Mouse (Mus musculus) spleen, postnatal 10 days (tissue): ENCODE results near the gene Nfs1.
"Not testable (repeated sequence)": the region's sequence is repeated elsewhere in the genome, so short reads cannot be mapped to it uniquely, and the experiment has no call there.

ENCODE experiments used
- DNase-seq, 2 experiments: peaks; one replicate each; pipeline ENCODE4 v3.0.0; 2021 to 2022; ENCODE audit warnings: low spot score in 2 of 2

Nfs1 gene

GRCm38 (mm10) chr2:156143953-156144724 is at the start of gene Nfs1, which contains the start of gene Romo1:
Gene Nfs1 (minus strand): TSS chr2:156144186.
Gene Romo1 (plus strand): TSS chr2:156144039.
- peak; percentile 83 to 93 for DNase-seq

- no peak for DNase-seq
Observed at GRCm38 (mm10) chr2:156193066-156193862, 49.3 kb upstream of the Nfs1 start.

DNA sequence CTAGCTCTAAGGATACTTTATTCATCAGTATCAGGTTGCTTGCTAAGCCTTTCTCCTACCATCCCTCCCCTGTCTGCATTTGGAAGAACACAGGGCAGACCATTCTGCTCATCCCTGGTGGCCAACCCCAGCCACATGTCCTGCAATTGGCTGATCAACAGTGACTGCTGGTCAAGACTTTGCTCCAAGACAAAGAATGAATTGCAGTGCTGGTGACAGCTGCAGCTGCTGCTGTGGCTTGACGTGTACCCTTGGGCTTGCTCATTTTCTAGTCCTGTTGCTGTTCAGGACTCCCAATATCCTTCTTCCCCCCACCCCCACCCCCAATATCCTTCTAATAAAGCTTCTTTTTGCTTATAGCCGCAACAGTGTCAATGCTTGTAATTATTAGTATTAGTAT is 48.1 kb upstream of the Nfs1 start:
- no peak for DNase-seq

DNA sequence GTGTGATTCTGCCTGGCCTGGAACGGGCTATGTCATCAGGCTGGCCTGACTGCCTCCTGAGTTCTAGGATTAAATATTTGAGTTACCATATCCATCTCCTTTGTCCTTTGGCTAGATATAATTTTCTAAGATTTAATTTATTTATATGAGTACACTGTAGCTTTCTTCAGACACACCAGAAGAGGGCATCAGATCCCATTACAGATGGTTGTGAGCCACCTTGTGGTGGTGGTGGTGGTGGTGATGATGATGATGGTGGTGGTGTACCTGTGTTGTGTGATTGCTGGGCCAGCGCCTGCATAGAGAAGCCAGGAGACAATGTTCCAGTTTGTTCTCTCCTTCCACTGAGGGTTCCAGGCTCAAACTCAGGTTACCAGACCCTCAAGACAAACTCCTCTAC is 47.6 kb upstream of the Nfs1 start:
- no peak for DNase-seq

GRCm38 (mm10) chr2:156190004-156190896 is 46.3 kb upstream of the Nfs1 start:
- DNase-seq: peak; percentile 43 to 68

DNA sequence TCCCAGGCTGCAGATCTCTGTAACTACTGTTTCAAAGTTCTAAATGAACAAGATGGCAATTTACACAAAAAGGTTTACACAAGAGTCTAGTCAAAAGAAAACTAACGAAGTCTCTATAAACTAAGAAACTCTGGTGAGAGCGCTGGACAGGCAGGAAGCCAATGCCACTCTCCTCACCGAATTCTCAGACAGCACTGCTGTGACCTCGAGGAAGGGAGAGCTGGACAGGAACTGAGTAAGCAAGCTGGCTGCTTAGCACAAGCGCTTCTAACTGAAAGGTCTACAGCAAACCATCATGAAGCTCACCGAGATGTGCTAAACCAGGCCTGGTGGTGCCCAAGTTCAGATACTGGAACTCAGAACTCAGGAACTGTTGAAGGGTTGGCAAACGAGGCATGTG is 45.3 kb upstream of the Nfs1 start:
- DNase-seq: not testable (repeated sequence)

DNA sequence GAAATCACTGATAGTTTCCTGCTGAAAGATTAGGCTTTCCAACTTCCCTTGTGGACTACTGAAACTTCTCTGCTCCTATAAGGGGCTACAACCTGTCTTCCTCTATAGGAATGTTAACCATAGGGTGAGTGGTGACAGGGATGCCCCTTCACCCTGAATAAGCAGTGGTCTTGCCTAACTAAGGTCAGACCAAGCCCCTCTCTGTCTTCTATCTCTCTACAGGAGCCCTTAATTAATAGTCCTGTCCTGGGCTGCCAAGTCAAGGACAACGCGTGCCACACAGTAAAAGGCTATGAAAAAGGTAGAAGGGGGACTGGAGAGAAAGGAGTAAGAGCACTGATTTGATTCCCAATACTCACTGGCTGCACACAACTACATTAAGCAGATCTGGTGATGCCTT is 37.6 kb upstream of the Nfs1 start:
- no peak for DNase-seq

- no peak for DNase-seq
Observed at GRCm38 (mm10) chr2:156180824-156181590, 37.0 kb upstream of the Nfs1 start.

DNA sequence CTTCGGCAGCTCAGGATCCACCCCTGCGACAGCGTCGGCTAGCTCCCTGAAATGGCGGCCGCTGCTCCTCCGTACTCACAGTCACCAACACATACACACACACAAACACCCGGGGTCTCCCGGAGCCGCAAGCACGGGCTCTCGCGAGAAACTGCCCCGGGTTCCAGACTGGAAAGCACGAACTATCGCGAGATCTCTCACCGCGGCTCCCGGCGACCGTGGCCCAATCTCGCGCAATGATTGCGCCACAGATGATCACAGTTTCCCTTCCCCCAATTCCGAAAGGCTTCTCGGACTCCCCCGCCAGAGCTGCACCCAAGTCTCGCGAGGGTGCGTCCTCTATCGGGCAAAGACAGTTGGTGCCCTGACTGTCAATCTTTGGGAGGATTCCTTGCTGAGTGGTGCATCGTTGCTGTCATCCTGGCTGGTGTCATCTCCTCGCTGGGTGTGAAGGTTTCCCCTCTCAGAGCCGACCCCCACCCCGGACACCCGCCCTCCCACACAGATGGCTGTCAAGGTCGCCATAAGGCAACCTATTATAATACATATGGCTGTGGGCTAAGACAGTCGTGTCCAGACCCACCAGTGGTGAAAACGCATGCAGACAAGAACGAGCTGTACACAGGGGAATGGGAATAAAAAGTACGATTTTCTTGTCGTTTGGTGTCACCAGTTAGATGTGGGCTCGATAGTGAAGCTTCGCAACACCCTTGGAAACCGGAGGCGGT is 36.3 kb upstream of the Nfs1 start, which contains the start of gene Rbm39:
Gene Rbm39, minus strand, starts transcription at position 145 of the 728 bp plus-strand sequence.
- DNase-seq: peak; percentile 100

DNA sequence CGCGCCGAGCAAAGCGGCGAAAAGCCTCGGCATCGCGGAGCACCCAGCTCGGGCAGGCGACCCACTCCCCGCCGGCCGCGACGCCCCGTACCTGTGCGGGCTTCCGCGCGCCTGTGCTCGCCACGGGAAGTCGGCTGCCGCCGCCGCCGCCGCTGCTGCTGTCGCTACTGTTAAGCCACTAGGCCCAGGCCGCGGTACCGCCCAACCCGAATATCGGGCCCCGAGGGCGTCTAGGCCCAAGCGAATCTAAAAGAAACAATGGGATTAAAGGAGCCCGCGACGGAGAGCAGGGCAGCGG is 35.8 kb upstream of the Nfs1 start:
- DNase-seq: no peak

DNA sequence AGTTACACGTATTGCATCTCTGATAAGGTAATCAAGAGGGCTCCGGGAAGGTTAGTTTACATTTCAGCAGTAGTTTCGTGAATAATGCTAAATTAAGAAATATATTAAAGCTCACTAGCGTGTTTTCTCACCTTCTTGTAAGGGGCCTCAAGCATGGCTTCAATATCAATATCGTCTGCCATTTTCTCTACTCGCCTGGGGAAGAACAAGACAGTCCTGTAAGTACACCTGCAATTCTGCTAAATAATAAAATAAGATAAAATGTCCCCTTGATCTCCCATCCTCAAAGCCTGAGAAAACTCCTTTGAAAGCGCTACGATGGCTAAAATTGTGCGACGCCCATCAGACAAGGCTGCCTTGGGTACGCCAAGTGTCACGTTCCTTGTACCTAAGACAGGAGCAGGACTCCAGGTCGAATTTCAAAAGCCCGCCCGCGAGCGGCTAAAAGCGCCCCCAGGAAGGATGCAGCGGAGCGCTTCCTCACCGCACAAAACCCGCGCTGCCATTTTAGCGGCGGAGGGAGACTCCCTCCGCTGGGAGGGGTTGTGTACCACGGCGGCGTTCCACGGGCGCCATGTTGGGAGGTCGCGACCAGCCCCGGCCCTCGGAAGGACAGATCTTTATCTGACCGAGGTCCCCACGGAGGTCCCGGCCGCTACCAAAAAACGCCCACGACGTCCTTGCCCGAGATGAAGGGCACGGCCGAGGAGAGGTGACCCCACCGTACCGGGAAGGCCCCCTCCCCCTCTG is 35.2 kb upstream of the Nfs1 start:
- DNase-seq: peak; percentile 85 to 87

GRCm38 (mm10) chr2:156177651-156178050 is 33.7 kb upstream of the Nfs1 start:
- DNase-seq: no peak

GRCm38 (mm10) chr2:156177079-156177478 is 33.1 kb upstream of the Nfs1 start:
- DNase-seq: no peak

GRCm38 (mm10) chr2:156166557-156166956 is 22.6 kb upstream of the Nfs1 start:
- no peak for DNase-seq

DNA sequence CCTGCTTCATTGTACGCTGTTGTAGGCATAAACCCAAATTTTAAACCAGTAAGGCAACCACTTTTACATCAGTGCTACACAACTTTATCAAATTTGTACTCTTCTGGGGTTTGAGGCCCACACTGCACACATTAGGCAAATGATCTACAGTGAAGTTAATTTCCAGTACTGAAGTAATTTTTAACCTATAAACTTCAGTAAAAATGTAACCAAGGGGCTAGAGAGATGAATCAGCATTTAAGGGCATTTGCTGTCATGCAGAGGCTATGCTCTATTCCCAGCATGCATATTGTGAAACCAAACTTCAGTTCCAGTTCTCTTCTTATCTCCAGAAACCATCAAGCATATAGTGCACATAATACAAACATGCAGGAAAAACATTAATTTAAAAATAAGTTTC is 21.5 kb upstream of the Nfs1 start:
- DNase-seq: no peak

DNA sequence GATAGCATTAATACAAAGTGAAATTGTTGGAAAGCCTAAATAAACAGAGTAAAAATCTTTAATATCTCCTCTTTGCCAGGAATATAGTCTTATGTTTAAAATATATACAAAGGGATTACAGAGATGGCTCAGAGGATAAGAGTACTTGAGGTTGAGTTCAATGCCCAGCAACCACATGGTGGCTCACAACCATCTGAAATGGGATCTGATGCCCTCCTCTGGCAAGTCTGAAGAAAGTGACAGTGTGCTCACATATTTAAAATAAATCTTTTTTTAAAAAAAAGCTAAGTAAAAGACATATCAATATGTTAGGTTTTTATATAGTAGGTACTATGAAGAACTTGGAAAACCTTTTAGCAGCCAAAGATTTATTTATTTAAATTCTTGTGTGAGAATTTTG is 7.6 kb upstream of the Nfs1 start:
- no peak for DNase-seq

GRCm38 (mm10) chr2:156147316-156147915 is 3.4 kb upstream of the Nfs1 start:
- no peak for DNase-seq

- DNase-seq: no peak
Observed at GRCm38 (mm10) chr2:156146272-156146989, 2.4 kb upstream of the Nfs1 start.
